Mouse (Mus musculus): ENCODE measurements at regions not wholly inside any gene's neighbourhood (a gene's known extent, or its start where the extent isn't known, plus 50 kb on each side); places are given as distances from the start of the nearest gene placed in this dataset.
"Not testable (repeated sequence)": the region's sequence is repeated elsewhere in the genome, so short reads cannot be mapped to it uniquely, and the experiment has no call there.

- in situ Hi-C loops (cut with MboI, MseI), result loop anchor here (5.0 kb wide), 2 partner anchors 848 to 893 kb away; no protein-coding TSS in a partner anchor
Measured at GRCm38 (mm10) chr13:65934376-65935071, 184.8 kb upstream of the Gm10324 start.

GRCm38 (mm10) chr13:65950250-65950649, 169.1 kb upstream of the Gm10324 start:
- in situ Hi-C loops (cut with MboI, MseI), result loop anchor here in 1 of 2 experiments (10.0 kb wide), 2 partner anchors 395 to 575 kb away; no protein-coding TSS in a partner anchor

- in situ Hi-C loops (cut with MboI, MseI), result loop anchor here in 1 of 2 experiments (5.0 kb wide), 1 partner anchor 631 kb away; no protein-coding TSS in a partner anchor
Measured at GRCm38 (mm10) chr13:65990916-65991433, 128.4 kb upstream of the Gm10324 start.

DNA sequence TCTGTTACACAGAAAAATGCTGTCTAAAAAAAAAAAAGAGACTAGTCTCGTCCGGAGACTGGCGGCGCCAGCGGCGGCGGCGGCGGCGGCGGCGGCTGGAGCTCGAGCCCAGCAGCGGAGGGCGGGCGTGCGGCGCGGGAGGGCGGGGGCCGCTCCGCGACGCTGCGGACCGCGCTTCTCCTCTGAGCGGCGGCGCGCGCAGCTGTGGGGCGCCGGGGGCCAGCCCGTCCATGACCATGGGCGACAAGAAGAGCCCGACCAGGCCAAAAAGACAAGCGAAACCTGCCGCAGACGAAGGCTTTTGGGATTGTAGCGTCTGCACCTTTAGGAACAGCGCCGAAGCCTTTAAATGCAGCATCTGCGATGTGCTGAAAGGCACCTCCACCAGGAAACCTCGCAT, 111.8 kb upstream of the Gm10324 start:
- in situ Hi-C loops (cut with MboI, MseI), result not testable (repeated sequence)

DNA sequence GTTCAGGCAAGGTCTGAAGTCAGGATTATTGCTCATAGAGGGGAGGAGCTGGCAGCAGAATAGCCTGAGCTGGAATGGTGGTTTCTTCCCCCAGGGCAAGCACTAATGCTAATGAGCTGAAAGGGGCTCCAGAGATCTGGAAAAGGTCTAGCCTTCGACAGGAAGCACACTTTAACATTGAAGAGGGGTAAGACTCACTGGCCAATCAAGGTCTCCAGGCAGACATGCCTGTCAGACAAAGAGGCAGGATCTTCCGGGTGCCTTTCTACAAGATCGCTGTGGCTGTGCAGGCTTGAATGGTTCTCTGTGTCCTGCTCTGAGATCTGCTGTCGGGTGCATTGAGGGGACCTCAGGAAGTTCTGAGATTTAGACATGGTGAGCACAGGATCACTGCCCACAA, 87.4 kb upstream of the Gm10324 start:
- in situ Hi-C loops (cut with MboI, MseI), result loop anchor here (5.0 to 10.0 kb wide), 2 partner anchors 330 to 337 kb away; no protein-coding TSS in a partner anchor

- in situ Hi-C loops (cut with MboI, MseI), result loop anchor here (5.0 to 10.0 kb wide), 2 partner anchors 80 to 82 kb away; no protein-coding TSS in a partner anchor
Measured at GRCm38 (mm10) chr13:66062676-66063075, 56.7 kb upstream of the Gm10324 start.

DNA sequence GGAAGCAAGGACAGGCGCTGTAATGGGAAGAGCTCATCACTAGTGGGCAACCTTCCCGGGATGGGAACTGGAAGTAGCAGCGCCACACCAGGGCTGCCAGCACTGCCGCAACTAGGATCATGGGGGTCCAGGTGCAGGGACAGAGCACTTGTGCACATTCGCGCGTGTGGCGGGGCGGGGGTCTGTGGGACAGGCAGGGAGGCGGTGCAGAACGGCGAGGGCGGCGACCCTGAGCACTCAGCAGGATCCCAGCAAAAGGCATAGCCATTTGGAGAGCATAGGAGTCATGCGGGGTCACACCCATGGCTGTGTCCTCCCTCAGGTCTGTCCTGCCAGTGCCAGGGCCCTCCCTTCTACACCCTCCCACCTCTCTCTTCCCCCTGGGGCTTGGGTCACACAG, 56.0 kb upstream of the Gm10324 start:
- in situ Hi-C loops (cut with MboI, MseI), result loop anchor here (5.0 to 10.0 kb wide), 2 partner anchors 79 to 81 kb away; no protein-coding TSS in a partner anchor

Data from T-helper 17 cell (primary cell).